Mouse (Mus musculus): ENCODE measurements around the gene Sag. TPM values are rescaled to one million over a fixed set of nuclear protein-coding genes. Genes with fewer than 3 reads are reported as not detected.

Gene Sag
- total and polyA plus RNA-seq, 2 experiments, result 0.09 to 0.15 TPM

DNA sequence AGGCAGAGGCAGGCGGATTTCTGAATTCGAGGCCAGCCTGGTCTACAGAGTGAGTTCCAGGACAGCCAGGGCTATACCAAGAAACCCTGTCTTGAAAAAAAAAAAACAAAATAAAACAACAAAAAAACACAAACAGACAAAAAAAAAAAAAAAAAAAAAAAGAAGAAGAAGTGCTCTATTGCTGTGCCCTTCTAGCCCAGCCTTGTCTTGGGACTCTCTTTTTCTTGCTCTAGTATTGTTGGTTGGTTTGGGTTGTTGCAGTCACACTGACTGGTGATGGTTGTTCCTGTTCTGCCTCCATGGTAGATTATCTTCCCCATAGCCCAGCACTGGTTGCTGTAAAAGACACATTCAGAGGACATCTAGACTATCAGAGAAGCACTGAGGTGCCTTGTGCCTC, 34.2 kb upstream of the Sag start:
- Histone ChIP-seq H3K4me3 (ENCODE audit: insufficient read depth, low read depth, low read length) (no peak overlapping the region), H3K4me1 (ENCODE audit: control insufficient read depth, insufficient read depth, low read length) (peaks cover 14% of the 10 kb centered on the region), H3K27me3 (ENCODE audit: control insufficient read depth, insufficient read depth, low read length) (no peaks in the 10 kb centered on the region), H3K9ac (ENCODE audit: low read depth, low read length) (no peak overlapping the region), H3K27ac (replicated peaks; ENCODE audit: insufficient read depth, low read depth, low read length) (no peak overlapping the region), H3K79me2 (ENCODE audit: control insufficient read depth, insufficient read depth, low read length) (peaks cover 3% of the 10 kb centered on the region; the same call in 1 of the 2 replicates), H3K36me3 (ENCODE audit: control insufficient read depth, insufficient read depth, low read length) (peaks cover 60% of the 10 kb centered on the region)
- 93% methylated on average over 2 of the region's 2 CpGs for WGBS
- no peak for DNase-seq (ENCODE audit: extremely low read depth, low read depth, low spot score)
- TF ChIP-seq CTCF (IDR thresholded peaks at IDR 0.05; ENCODE audit: low read depth, low read length), result no peak
- TF ChIP-seq POLR2A (IDR thresholded peaks at IDR 0.05; ENCODE audit: extremely low read depth, insufficient read depth, low read length), result no peak

DNA sequence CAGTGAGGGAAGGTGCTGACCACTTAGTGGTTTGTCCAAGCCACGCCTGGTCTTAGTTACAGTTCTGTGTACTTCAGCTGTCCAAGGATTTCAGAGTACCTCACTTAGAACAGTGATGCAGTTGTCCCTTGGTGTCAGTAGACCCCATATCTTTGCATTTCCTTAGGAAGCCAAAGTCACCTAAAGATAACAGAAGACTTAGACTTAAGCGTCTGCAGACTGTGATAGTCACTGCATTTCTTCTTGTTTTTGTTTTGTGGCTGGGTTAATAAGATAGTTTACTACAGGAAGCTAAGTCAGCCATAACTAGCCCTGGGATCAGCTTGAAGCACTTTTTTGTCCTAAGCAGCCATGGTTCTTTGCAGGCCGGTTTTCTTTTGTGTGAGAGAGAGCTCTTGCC, 33.0 kb upstream of the Sag start:
- WGBS, result 89% methylated on average over 3 of the region's 3 CpGs
- Histone ChIP-seq H3K4me3 (ENCODE audit: insufficient read depth, low read depth, low read length) (no peak overlapping the region), H3K4me1 (ENCODE audit: control insufficient read depth, insufficient read depth, low read length) (peaks cover 9% of the 10 kb centered on the region), H3K27ac (replicated peaks; ENCODE audit: insufficient read depth, low read depth, low read length) (no peak overlapping the region), H3K36me3 (ENCODE audit: control insufficient read depth, insufficient read depth, low read length) (peaks cover 65% of the 10 kb centered on the region), H3K27me3 (ENCODE audit: control insufficient read depth, insufficient read depth, low read length) (no peaks in the 10 kb centered on the region), H3K79me2 (ENCODE audit: control insufficient read depth, insufficient read depth, low read length) (no peaks in the 10 kb centered on the region), H3K9ac (ENCODE audit: low read depth, low read length) (no peak overlapping the region)
- DNase-seq (ENCODE audit: extremely low read depth, low read depth, low spot score), result no peak
- no peak for TF ChIP-seq CTCF (IDR thresholded peaks at IDR 0.05; ENCODE audit: low read depth, low read length)
- no peak for TF ChIP-seq POLR2A (IDR thresholded peaks at IDR 0.05; ENCODE audit: extremely low read depth, insufficient read depth, low read length)

DNA sequence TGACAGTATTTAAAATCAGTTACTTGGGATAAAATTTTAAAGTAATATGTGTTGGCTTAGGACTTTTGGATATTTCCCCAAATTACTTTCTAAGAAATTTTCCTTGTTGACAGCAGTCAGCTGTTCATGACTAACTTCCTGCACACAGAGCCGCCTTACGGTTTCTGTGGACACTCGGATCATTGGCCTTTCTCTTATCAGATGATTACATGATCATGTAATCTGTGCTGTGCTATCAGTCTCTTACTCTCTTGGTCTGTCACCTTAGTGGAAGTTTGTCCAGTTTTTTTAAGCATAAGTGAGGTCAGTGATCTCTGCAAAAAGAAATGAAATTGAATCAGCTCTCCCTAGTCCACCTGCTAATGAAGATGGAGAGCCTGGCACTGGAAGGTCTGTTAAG, 31.8 kb upstream of the Sag start:
- Histone ChIP-seq H3K27me3 (ENCODE audit: control insufficient read depth, insufficient read depth, low read length) (no peaks in the 10 kb centered on the region), H3K79me2 (ENCODE audit: control insufficient read depth, insufficient read depth, low read length) (no peaks in the 10 kb centered on the region), H3K4me3 (ENCODE audit: insufficient read depth, low read depth, low read length) (no peak overlapping the region), H3K36me3 (ENCODE audit: control insufficient read depth, insufficient read depth, low read length) (peaks cover 64% of the 10 kb centered on the region), H3K4me1 (ENCODE audit: control insufficient read depth, insufficient read depth, low read length) (peaks cover 9% of the 10 kb centered on the region), H3K27ac (replicated peaks; ENCODE audit: insufficient read depth, low read depth, low read length) (peak overlapping the region; percentile 35; the same call in 1 of the 2 replicates), H3K9ac (ENCODE audit: low read depth, low read length) (no peak overlapping the region)
- WGBS, result 23% methylated on average over 3 of the region's 3 CpGs
- TF ChIP-seq CTCF (IDR thresholded peaks at IDR 0.05; ENCODE audit: low read depth, low read length) (no peak), POLR2A (IDR thresholded peaks at IDR 0.05; ENCODE audit: extremely low read depth, insufficient read depth, low read length) (no peak)
- peak; percentile 80 for DNase-seq (ENCODE audit: extremely low read depth, low read depth, low spot score)

DNA sequence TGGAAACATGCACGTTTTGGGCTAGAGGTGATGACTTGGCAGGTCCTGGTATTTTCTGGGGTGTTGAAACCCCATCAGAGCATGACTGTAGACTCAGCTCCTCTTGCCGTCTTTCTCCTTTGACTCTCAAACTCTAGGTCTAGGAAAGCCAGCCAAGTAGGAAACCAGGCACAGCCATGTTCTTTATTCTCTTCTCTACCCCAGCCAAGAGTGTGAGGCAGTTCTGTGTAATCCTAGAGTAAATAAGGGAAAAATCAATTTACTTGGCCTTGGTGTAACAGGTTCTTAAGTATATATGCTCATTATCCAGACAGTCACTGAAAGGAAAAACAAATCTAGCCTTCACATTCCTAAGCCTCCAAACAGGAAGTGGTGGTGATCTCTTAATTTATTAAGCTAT, 30.1 kb upstream of the Sag start:
- TF ChIP-seq CTCF (IDR thresholded peaks at IDR 0.05; ENCODE audit: low read depth, low read length) (no peak), POLR2A (IDR thresholded peaks at IDR 0.05; ENCODE audit: extremely low read depth, insufficient read depth, low read length) (no peak)
- no peak overlapping the region for H3K9ac ChIP-seq (ENCODE audit: low read depth, low read length)
- peaks cover 65% of the 10 kb centered on the region for H3K36me3 ChIP-seq (ENCODE audit: control insufficient read depth, insufficient read depth, low read length)
- no peaks in the 10 kb centered on the region for H3K27me3 ChIP-seq (ENCODE audit: control insufficient read depth, insufficient read depth, low read length)
- H3K4me1 ChIP-seq (ENCODE audit: control insufficient read depth, insufficient read depth, low read length), result peaks cover 12% of the 10 kb centered on the region
- DNase-seq (ENCODE audit: extremely low read depth, low read depth, low spot score), result peak; percentile 67
- WGBS, result 9% methylated on average over 2 of the region's 2 CpGs
- H3K27ac ChIP-seq (replicated peaks; ENCODE audit: insufficient read depth, low read depth, low read length), result peak overlapping the region; percentile 63
- no peaks in the 10 kb centered on the region for H3K79me2 ChIP-seq (ENCODE audit: control insufficient read depth, insufficient read depth, low read length)
- H3K4me3 ChIP-seq (ENCODE audit: insufficient read depth, low read depth, low read length), result no peak overlapping the region

DNA sequence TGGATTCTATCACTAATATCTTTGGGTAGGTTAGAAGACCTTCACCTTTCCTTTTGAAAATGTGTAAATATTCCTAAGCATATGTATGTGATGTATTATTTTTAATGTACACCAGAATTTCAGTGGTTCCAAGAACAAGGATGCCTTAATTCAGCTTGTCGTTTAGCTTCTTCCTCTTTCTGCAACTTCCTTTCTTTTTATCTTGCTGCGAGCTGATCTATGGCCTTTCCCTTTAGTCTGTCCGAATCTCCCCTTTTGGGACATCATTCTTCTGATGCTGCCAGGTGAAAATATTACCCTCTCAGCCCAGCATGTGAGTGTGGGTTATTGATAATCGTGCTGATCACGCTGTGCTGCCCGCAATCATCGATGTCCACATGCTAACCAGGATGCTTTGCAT, 28.6 kb upstream of the Sag start:
- 89% methylated on average over 7 of the region's 7 CpGs for WGBS
- TF ChIP-seq CTCF (IDR thresholded peaks at IDR 0.05; ENCODE audit: low read depth, low read length) (no peak), POLR2A (IDR thresholded peaks at IDR 0.05; ENCODE audit: extremely low read depth, insufficient read depth, low read length) (no peak)
- no peak overlapping the region for H3K27ac ChIP-seq (replicated peaks; ENCODE audit: insufficient read depth, low read depth, low read length)
- H3K36me3 ChIP-seq (ENCODE audit: control insufficient read depth, insufficient read depth, low read length), result peaks cover 60% of the 10 kb centered on the region
- H3K9ac ChIP-seq (ENCODE audit: low read depth, low read length), result no peak overlapping the region
- DNase-seq (ENCODE audit: extremely low read depth, low read depth, low spot score), result no peak
- peaks cover 20% of the 10 kb centered on the region for H3K4me1 ChIP-seq (ENCODE audit: control insufficient read depth, insufficient read depth, low read length)
- H3K4me3 ChIP-seq (ENCODE audit: insufficient read depth, low read depth, low read length), result no peak overlapping the region
- H3K27me3 ChIP-seq (ENCODE audit: control insufficient read depth, insufficient read depth, low read length), result no peaks in the 10 kb centered on the region
- H3K79me2 ChIP-seq (ENCODE audit: control insufficient read depth, insufficient read depth, low read length), result no peaks in the 10 kb centered on the region

DNA sequence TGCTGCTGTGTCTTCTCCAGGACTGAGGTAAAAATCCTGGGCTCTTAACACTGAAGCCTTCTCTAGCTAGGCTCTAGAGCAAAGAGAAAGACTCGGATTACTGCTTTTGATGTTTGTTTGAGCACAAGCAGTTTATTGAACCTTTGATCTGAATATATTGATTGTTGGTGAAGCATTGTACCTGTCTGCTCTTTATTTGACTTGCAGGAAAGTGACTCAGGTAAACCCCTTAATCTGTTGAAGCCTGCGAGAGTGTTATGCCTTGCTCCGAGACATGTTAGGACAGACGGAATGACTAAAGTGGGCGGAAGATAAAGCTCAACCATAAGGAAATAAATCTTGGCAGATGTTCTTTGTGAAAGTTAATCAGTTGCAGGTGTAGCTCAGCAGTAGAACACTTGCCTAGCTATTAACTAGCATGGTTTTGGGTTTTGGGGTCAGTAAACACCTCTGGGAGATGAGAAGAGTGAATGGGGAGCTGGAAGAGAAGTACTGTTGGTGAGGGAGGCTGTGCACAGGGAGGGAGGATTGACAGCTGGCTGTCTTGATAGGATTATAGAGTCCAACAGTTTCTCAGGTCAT, 24.2 kb upstream of the Sag start:
- Histone ChIP-seq H3K4me3 (ENCODE audit: insufficient read depth, low read depth, low read length) (no peak overlapping the region), H3K27ac (replicated peaks; ENCODE audit: insufficient read depth, low read depth, low read length) (peak overlapping the region; percentile 89), H3K36me3 (ENCODE audit: control insufficient read depth, insufficient read depth, low read length) (peaks cover 79% of the 10 kb centered on the region), H3K27me3 (ENCODE audit: control insufficient read depth, insufficient read depth, low read length) (no peaks in the 10 kb centered on the region), H3K9ac (ENCODE audit: low read depth, low read length) (no peak overlapping the region), H3K79me2 (ENCODE audit: control insufficient read depth, insufficient read depth, low read length) (no peaks in the 10 kb centered on the region), H3K4me1 (ENCODE audit: control insufficient read depth, insufficient read depth, low read length) (peaks cover 12% of the 10 kb centered on the region)
- WGBS, result 15% methylated on average over 5 of the region's 5 CpGs
- TF ChIP-seq CTCF (IDR thresholded peaks at IDR 0.05; ENCODE audit: low read depth, low read length) (no peak), POLR2A (IDR thresholded peaks at IDR 0.05; ENCODE audit: extremely low read depth, insufficient read depth, low read length) (no peak)
- DNase-seq (ENCODE audit: extremely low read depth, low read depth, low spot score), result peak; percentile 92

Measured in liver, adult 2 months (tissue).